Mouse (Mus musculus) hindbrain, embryonic 13.5 days (tissue): ENCODE data around the gene Mrpl45. TPM values are rescaled to one million over a fixed set of nuclear protein-coding genes. Genes with fewer than 3 reads are reported as not detected.
"Not testable (repeated sequence)": the region's sequence is repeated elsewhere in the genome, so short reads cannot be mapped to it uniquely, and the experiment has no call there.

Source experiments
- ATAC-seq: fragments of 200-750 bp; cut with Nextera tagmentation; 2 replicates; pipeline ENCODE4 v1.8.0; 2017; ENCODE audit warnings: moderate TSS enrichment; ENCODE audit not compliant: low FRiP score
- H3K27ac ChIP-seq: fragments of 300-500 bp; sonication (generic); 2 replicates; pipeline ENCODE4 v1.5.1; 2015; ENCODE audit warnings: inconsistent platforms, mild to moderate bottlenecking, moderate library complexity
- H3K27me3 ChIP-seq: fragments of 300-500 bp; sonication (generic); 2 replicates; pipeline ENCODE4 v1.6.1; 2015; ENCODE audit warnings: mild to moderate bottlenecking, inconsistent platforms
- H3K36me3 ChIP-seq: fragments of 300-500 bp; sonication (generic); 2 replicates; pipeline ENCODE4 v1.6.1; 2015; ENCODE audit warnings: mild to moderate bottlenecking, inconsistent platforms
- H3K4me1 ChIP-seq: fragments of 300-500 bp; sonication (generic); replicated peaks from 2 replicates; pipeline ENCODE4 v1.6.1; 2015; ENCODE audit warnings: inconsistent platforms
- H3K4me2 ChIP-seq: fragments of 300-500 bp; sonication (generic); 2 replicates; pipeline ENCODE4 v1.6.1; 2015; ENCODE audit warnings: inconsistent platforms, mild to moderate bottlenecking, moderate library complexity
- H3K4me3 ChIP-seq: fragments of 300-500 bp; sonication (generic); 2 replicates; pipeline ENCODE4 v1.5.1; 2015; ENCODE audit warnings: mild to moderate bottlenecking, inconsistent platforms
- H3K9ac ChIP-seq: fragments of 300-500 bp; sonication (generic); 2 replicates; pipeline ENCODE4 v1.6.1; 2015; ENCODE audit warnings: mild to moderate bottlenecking, inconsistent platforms
- H3K9me3 ChIP-seq: fragments of 300-500 bp; sonication (generic); 2 replicates; pipeline ENCODE4 v1.6.1; 2016; ENCODE audit warnings: inconsistent platforms
- WGBS: fragments of 180-500 bp; shearing (Covaris S2); methylation state at CpG from one replicate; pipeline ENCODE4 v1.1.7; 2015; 5-methylcytosine and 5-hydroxymethylcytosine counted together
- polyA plus RNA-seq: library from polyadenylated mRNA; unstranded; fragments of >200 nt; fragmentation: Nextera tagmentation; extraction: Ambion mirVana; gene quantifications from 2 replicates; pipeline ENCODE4 v1.2.1, GENCODE M21; 2015

Gene Mrpl45
- polyA plus RNA-seq, 1 experiment from 2014 or later: 38.4 TPM

DNA sequence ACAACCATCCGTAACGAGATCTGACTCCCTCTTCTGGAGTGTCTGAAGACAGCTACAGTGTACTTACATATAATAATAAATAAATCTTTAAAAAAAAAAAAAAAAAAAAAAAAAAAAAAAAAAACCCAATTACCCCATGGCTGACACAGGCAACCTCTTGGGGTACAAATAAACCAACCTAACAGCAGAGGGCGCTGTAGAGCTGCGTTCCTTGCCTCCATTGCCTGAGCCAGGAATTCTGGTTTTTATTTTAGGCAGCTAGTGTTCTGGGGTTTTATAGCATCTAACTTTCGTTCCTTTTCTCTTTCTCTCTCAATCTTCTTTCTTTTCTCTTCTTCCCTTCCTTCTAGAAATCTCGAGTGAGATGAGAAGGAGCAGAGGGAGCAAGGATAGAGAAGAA, 42.1 kb downstream of the Mrpl45 start:
- H3K36me3 ChIP-seq, H3K27ac ChIP-seq, H3K9me3 ChIP-seq, H3K9ac ChIP-seq, H3K4me2 ChIP-seq, H3K4me3 ChIP-seq, ATAC-seq, H3K4me1 ChIP-seq, H3K27me3 ChIP-seq: not testable (repeated sequence)
- WGBS: 16% methylated on average over 5 of the region's 6 CpGs

DNA sequence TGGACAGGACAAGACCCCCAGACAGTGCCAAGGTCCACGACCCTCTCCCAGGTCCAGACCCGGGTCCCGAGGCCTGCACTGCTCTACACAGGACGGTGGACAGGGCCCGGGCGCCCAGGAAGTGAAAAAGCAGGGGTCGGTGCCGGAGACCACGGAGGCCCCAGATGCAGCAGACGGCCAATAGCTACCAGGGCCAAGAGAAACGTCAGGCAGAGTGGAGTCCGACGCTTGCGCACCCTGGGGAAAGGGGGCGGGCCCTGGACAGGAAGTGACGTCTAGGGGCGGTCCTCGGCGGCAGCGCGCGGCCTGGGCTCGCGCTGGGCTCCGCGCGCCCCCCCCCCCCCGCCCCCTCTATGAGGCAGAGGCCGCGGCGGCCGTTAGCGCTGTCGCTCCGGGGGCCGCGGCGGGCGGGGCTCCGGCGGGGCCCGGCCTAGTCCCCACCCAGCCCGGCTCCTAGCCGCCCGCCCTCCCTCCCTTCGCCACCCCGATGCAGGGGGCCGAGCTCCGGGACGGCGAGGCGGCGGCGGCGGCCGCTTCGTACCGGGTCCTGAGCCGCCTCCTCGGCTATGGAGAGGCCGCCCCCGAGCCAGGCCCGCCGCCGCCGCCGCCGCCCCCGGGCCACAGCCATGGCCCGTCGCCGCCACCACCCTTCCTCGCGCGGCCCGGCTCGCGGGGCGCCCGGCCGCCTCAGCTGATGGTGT, 46.6 kb downstream of the Mrpl45 start, which contains the start of gene Socs7:
Gene Socs7, plus strand, starts transcription at position 604 of the 701 bp plus-strand sequence.
- Histone ChIP-seq H3K36me3 (no peaks in the 10 kb centered on the region), H3K9me3 (no peaks in the 10 kb centered on the region), H3K27me3 (no peaks in the 10 kb centered on the region), H3K4me3 (peak within 1 kb of the TSS; percentile 100), H3K9ac (peak within 1 kb of the TSS; percentile 100), H3K4me2 (peak within 1 kb of the TSS; percentile 98), H3K27ac (peak within 1 kb of the TSS; percentile 90), H3K4me1 (peaks cover 42% of the 10 kb centered on the region)
- ATAC-seq: peak; percentile 98
- WGBS: 2% methylated on average over 34 of the region's 81 CpGs

DNA sequence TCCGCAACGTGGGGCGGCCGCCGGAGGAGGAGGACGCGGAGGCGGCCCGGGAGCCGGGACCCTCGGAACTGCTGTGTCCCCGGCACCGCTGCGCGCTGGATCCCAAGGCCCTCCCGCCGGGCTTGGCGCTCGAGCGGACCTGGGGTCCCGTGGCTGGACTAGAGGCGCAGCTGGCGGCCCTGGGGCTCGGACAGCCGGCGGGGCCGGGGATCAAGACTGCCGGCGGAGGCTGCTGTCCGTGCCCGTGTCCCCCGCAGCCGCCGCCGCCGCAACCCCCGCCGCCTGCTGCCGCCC, 47.1 kb downstream of the Mrpl45 start:
- Histone ChIP-seq H3K36me3 (no peaks in the 10 kb centered on the region), H3K9me3 (no peaks in the 10 kb centered on the region), H3K27ac (peak overlapping the region; percentile 90), H3K4me1 (peaks cover 44% of the 10 kb centered on the region), H3K27me3 (no peaks in the 10 kb centered on the region), H3K4me3 (peak overlapping the region; percentile 100), H3K4me2 (peak overlapping the region; percentile 98), H3K9ac (peak overlapping the region; percentile 100)
- WGBS: under 1% methylated on average over 36 of the region's 39 CpGs
- peak; percentile 60 for ATAC-seq

DNA sequence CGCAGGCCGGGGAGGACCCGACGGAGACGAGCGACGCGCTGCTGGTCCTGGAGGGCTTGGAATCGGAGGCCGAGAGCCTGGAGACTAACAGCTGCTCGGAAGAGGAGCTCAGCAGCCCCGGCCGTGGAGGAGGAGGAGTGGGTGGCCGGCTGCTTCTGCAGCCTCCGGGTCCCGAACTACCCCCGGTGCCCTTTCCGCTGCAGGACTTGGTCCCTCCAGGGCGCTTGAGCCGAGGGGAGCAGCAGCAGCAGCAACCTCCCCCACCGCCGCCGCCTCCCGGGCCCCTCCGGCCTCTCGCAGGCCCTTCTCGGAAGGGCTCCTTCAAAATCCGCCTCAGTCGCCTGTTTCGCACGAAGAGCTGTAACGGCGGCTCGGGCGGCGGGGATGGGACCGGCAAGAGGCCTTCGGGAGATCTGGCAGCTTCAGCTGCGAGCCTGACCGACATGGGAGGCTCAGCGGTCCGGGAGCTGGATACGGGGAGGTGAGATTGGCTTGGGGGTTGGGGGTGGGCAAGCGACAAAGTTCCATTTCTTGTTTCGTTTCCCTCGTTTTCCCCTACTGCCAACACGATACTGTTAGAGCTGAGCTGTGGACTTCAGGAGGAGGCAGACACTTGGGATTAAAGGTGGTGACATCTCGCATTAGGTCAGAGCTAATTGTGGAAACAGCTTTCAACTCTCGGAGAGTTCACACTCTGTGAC, 47.6 kb downstream of the Mrpl45 start:
- Histone ChIP-seq H3K27ac (peak overlapping the region; percentile 90), H3K4me1 (peaks cover 46% of the 10 kb centered on the region), H3K27me3 (no peaks in the 10 kb centered on the region), H3K9me3 (no peaks in the 10 kb centered on the region), H3K9ac (peak overlapping the region; percentile 100), H3K4me3 (peak overlapping the region; percentile 100), H3K4me2 (peak overlapping the region; percentile 98), H3K36me3 (0 out of 2 replicates have a peak, but pooled peaks cover 4% of the 10 kb centered on the region)
- 1% methylated on average over 48 of the region's 49 CpGs for WGBS
- 0 out of 2 replicates have a peak, but pooled peaks have one; percentile 2 for ATAC-seq

DNA sequence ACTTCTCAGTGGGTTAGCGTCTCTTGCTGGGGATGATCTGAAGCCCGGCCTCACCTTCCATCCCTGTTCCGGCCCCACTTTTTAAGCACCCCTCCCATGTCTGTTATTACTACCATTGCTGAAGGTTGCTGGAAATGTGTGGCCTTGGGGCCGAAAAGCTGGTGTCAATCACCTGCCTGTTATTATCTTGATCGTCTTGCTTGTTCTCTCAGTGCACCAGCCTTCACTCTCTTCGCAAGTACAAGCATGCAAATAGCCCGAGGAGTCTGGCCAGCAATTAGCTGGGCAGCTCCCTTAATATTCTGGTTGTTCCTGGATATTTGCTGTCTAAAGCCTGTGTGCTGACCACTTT, 48.1 kb downstream of the Mrpl45 start:
- H3K27ac ChIP-seq: no peak overlapping the region
- WGBS: 0% methylated on average over 7 of the region's 7 CpGs
- H3K27me3 ChIP-seq: no peaks in the 10 kb centered on the region
- H3K4me2 ChIP-seq: peak overlapping the region; percentile 98
- ATAC-seq: no peak
- H3K36me3 ChIP-seq: 0 out of 2 replicates have a peak, but pooled peaks cover 4% of the 10 kb centered on the region
- peak overlapping the region; percentile 100 for H3K4me3 ChIP-seq
- peak overlapping the region; percentile 100 for H3K9ac ChIP-seq
- H3K9me3 ChIP-seq: no peaks in the 10 kb centered on the region
- peaks cover 52% of the 10 kb centered on the region for H3K4me1 ChIP-seq

DNA sequence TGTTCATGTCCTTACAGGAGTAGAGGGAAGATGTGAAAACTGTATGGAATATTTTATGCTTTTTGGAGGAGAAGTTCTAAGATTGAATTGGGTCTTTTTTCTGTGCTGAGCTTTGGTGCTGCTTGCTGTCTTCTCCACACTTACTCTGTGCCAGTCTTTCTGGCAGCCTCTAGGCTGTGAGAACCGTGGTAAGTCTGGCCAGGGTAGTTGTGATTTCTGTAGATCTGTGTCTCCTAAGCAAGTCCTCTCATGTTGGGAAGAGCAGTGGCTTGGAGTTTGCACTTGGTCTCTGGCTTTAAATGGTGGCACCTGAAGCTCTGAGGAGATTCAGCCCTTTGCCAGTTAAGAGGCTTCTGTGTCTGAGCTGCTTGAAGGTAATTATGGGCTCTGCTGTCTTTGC, 50.0 kb downstream of the Mrpl45 start:
- Histone ChIP-seq H3K9ac (peak overlapping the region; percentile 100), H3K4me1 (peaks cover 57% of the 10 kb centered on the region), H3K9me3 (no peaks in the 10 kb centered on the region), H3K27me3 (no peaks in the 10 kb centered on the region), H3K4me3 (peak overlapping the region; percentile 100), H3K27ac (peak overlapping the region; percentile 60), H3K4me2 (peak overlapping the region; percentile 98), H3K36me3 (0 out of 2 replicates have a peak, but pooled peaks cover 4% of the 10 kb centered on the region)
- WGBS: 73% methylated on average over 1 of the region's 1 CpGs
- no peak for ATAC-seq

DNA sequence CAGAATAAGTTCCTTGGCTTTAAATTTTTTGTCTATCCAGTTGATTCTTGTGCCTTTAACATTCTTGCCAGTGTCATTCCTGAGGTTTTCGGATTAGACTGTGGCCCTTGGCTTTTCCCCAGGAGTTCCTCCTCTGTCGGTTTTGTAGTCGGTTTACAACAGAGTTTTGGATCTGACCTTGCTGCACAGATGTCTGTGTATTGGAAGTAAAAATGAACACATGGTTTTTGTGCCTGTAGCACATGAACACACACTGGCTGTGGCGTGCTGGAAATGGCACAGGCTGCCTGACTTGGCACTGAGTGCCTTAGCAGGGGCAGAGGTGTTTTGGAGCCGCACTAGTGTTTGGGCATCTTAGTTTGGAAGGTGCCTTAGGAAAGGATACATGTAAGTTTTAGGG, 53.0 kb downstream of the Mrpl45 start:
- H3K9me3 ChIP-seq: no peaks in the 10 kb centered on the region
- peaks cover 9% of the 10 kb centered on the region; the same call in 1 of the 2 replicates for H3K36me3 ChIP-seq
- no peak overlapping the region for H3K27ac ChIP-seq
- ATAC-seq: no peak
- peaks cover 54% of the 10 kb centered on the region for H3K4me1 ChIP-seq
- WGBS: 92% methylated on average over 5 of the region's 5 CpGs
- no peak overlapping the region for H3K9ac ChIP-seq
- H3K27me3 ChIP-seq: no peaks in the 10 kb centered on the region
- no peak overlapping the region for H3K4me3 ChIP-seq
- H3K4me2 ChIP-seq: no peak overlapping the region

DNA sequence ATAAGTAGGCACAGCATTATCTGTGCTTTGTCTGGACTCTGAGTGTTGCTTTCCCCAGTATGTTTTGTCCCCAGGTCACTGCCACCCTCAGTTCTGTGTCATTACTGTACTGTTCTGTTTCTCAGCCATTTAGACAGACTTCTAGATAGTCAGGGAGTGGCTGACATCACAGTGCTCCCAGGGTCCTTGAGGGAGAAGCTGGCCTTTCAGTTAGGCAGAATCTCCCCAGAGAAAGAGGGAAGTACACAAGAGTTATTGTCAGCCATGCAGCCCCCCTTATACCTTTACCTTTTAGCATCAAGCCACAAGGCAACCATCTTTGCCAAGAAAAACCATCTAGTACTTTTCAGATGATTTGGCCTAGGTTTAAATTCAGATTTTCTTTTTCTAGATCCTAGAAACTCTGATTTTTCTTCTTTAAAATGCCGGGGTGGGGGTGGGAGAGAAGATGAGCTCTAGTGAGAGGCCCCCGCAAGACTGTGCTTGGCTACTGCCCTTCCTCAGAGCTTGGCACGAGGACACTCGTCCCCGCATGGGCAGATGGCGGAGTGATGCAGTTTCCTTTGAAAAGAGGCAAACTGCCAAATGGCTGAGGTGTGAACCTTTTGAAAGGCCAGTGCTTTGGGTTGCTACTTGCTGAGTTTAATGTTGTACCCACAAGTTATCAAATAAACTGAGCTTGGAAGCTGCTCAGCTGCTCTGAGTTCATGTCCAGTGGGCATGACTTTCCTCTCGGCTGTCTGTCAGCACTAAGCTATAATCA, 55.0 kb downstream of the Mrpl45 start:
- no peaks in the 10 kb centered on the region for H3K9me3 ChIP-seq
- no peak overlapping the region for H3K4me3 ChIP-seq
- H3K27me3 ChIP-seq: no peaks in the 10 kb centered on the region
- H3K4me2 ChIP-seq: no peak overlapping the region
- H3K4me1 ChIP-seq: peaks cover 34% of the 10 kb centered on the region
- peak overlapping the region; percentile 40; the same call in 1 of the 2 replicates for H3K27ac ChIP-seq
- WGBS: 80% methylated on average over 7 of the region's 7 CpGs
- H3K9ac ChIP-seq: no peak overlapping the region
- H3K36me3 ChIP-seq: peaks cover 24% of the 10 kb centered on the region
- ATAC-seq: no peak

DNA sequence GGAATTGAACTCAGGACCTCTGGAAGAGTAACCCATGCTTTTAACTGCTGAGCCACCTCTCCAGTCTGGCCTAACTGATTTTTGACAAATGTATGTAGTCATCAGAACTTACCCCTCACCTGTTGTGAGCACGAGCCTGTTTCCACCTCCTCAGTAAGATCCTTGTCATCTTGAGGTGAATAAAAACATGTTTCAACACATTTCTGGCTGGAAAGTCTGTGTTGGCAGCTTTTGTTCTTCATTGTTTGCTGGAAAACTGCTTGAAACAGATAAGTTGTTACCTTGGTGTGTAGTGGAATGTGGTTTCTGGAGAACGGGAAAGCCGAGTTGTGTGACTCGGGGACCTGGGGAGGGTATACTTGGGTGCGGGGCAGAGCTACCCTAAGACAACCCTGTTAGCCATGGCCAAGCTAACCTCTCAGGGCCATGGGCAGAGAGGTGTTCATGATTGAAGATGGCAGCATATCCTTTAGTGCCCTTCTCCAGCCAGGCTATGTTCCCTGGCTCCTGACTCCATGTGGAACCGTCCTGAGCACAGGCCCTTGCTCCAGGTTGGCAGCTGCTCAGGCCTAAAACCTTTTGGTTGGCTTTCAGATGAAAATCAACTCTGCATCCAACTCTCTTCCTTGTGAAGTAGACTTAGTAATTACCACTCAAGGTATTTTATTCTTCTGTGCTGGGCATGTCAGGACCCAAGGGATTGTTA, 56.8 kb downstream of the Mrpl45 start:
- Histone ChIP-seq H3K4me2 (no peak overlapping the region), H3K27ac (0 out of 2 replicates have a peak overlapping the region, but pooled peaks have one; percentile 8), H3K36me3 (peaks cover 42% of the 10 kb centered on the region), H3K4me1 (peaks cover 18% of the 10 kb centered on the region), H3K4me3 (no peak overlapping the region), H3K27me3 (no peaks in the 10 kb centered on the region), H3K9ac (0 out of 2 replicates have a peak overlapping the region, but pooled peaks have one; percentile 13), H3K9me3 (no peaks in the 10 kb centered on the region)
- WGBS: 91% methylated on average over 6 of the region's 6 CpGs
- ATAC-seq: no peak

DNA sequence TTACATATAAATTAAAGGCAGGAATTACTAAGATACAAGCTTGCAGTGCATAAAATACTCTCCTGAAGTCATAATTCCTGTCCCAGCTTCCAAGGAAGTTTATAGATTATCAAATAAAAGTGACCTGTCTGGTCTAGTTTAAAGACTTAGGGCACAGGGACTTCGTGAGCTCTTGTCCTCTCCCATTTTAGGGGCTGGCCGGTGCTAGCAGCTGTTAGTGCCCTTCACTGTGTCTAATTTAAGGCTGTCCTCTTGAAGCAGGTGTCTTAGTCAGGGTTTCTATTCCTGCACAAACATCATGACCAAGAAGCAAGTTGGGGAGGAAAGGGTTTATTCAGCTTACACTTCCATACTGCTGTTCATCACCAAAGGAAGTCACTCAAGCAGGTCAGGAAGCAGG, 57.9 kb downstream of the Mrpl45 start:
- no peaks in the 10 kb centered on the region for H3K27me3 ChIP-seq
- H3K36me3 ChIP-seq: peaks cover 49% of the 10 kb centered on the region
- H3K4me2 ChIP-seq: no peak overlapping the region
- H3K4me1 ChIP-seq: peaks cover 13% of the 10 kb centered on the region
- no peaks in the 10 kb centered on the region for H3K9me3 ChIP-seq
- WGBS: 92% methylated on average over 2 of the region's 2 CpGs
- no peak overlapping the region for H3K9ac ChIP-seq
- no peak overlapping the region for H3K4me3 ChIP-seq
- no peak overlapping the region for H3K27ac ChIP-seq
- no peak for ATAC-seq
